Mouse (Mus musculus): ENCODE measurements at regions not wholly inside any gene's neighbourhood (a gene's known extent, or its start where the extent isn't known, plus 50 kb on each side); places are given as distances from the start of the nearest gene placed in this dataset.

GRCm38 (mm10) chr13:28640826-28641225 lies 312.7 kb downstream of the Sox4 start:
- TF ChIP-seq CTCF (IDR thresholded peaks at IDR 0.05; ENCODE audit: borderline replicate concordance, control insufficient read depth, extremely low read depth, insufficient read depth, low read length, poor library complexity) (no peak), POLR2A (IDR thresholded peaks at IDR 0.05; ENCODE audit: control insufficient read depth, extremely low read depth, insufficient read depth, low read length, poor library complexity) (no peak)
- Histone ChIP-seq H3K4me1 (replicated peaks; ENCODE audit: control insufficient read depth, insufficient read depth, low read length) (peaks cover 3% of the 10 kb centered on the region), H3K27me3 (ENCODE audit: control insufficient read depth, insufficient read depth, low read length) (no peaks in the 10 kb centered on the region), H3K36me3 (ENCODE audit: control insufficient read depth, insufficient read depth, low read length) (peaks cover 5% of the 10 kb centered on the region; the same call in 1 of the 2 replicates), H3K27ac (ENCODE audit: control insufficient read depth, insufficient read depth, low read length) (no peak overlapping the region), H3K4me3 (ENCODE audit: control insufficient read depth, insufficient read depth, low read length) (no peak overlapping the region)
- no peak for DNase-seq
- WGBS, result 87% methylated on average over 1 of the region's 1 CpGs

GRCm38 (mm10) chr13:28635230-28635950 lies 318.1 kb downstream of the Sox4 start:
- WGBS, result 76% methylated on average over 3 of the region's 3 CpGs
- H3K27ac ChIP-seq (ENCODE audit: control insufficient read depth, insufficient read depth, low read length), result no peak overlapping the region
- TF ChIP-seq POLR2A (IDR thresholded peaks at IDR 0.05; ENCODE audit: control insufficient read depth, extremely low read depth, insufficient read depth, low read length, poor library complexity) (no peak), CTCF (IDR thresholded peaks at IDR 0.05; ENCODE audit: borderline replicate concordance, control insufficient read depth, extremely low read depth, insufficient read depth, low read length, poor library complexity) (no peak)
- no peak overlapping the region for H3K4me3 ChIP-seq (ENCODE audit: control insufficient read depth, insufficient read depth, low read length)
- no peaks in the 10 kb centered on the region for H3K27me3 ChIP-seq (ENCODE audit: control insufficient read depth, insufficient read depth, low read length)
- no peak for DNase-seq
- peaks cover 17% of the 10 kb centered on the region; the same call in 1 of the 2 replicates for H3K36me3 ChIP-seq (ENCODE audit: control insufficient read depth, insufficient read depth, low read length)
- peaks cover 11% of the 10 kb centered on the region for H3K4me1 ChIP-seq (replicated peaks; ENCODE audit: control insufficient read depth, insufficient read depth, low read length)

GRCm38 (mm10) chr13:28633541-28634041 lies 319.9 kb downstream of the Sox4 start:
- Histone ChIP-seq H3K27me3 (ENCODE audit: control insufficient read depth, insufficient read depth, low read length) (no peaks in the 10 kb centered on the region), H3K36me3 (ENCODE audit: control insufficient read depth, insufficient read depth, low read length) (peaks cover 12% of the 10 kb centered on the region; the same call in 1 of the 2 replicates), H3K4me1 (replicated peaks; ENCODE audit: control insufficient read depth, insufficient read depth, low read length) (peaks cover 17% of the 10 kb centered on the region), H3K4me3 (ENCODE audit: control insufficient read depth, insufficient read depth, low read length) (no peak overlapping the region), H3K27ac (ENCODE audit: control insufficient read depth, insufficient read depth, low read length) (peak overlapping the region; percentile 15; the same call in 1 of the 2 replicates)
- 79% methylated on average over 5 of the region's 5 CpGs for WGBS
- DNase-seq, result no peak
- TF ChIP-seq POLR2A (IDR thresholded peaks at IDR 0.05; ENCODE audit: control insufficient read depth, extremely low read depth, insufficient read depth, low read length, poor library complexity), result no peak
- no peak for TF ChIP-seq CTCF (IDR thresholded peaks at IDR 0.05; ENCODE audit: borderline replicate concordance, control insufficient read depth, extremely low read depth, insufficient read depth, low read length, poor library complexity)

- peaks cover 12% of the 10 kb centered on the region; the same call in 1 of the 2 replicates for H3K36me3 ChIP-seq (ENCODE audit: control insufficient read depth, insufficient read depth, low read length)
- WGBS, result 76% methylated on average over 9 of the region's 9 CpGs
- H3K27ac ChIP-seq (ENCODE audit: control insufficient read depth, insufficient read depth, low read length), result no peak overlapping the region
- no peak for TF ChIP-seq POLR2A (IDR thresholded peaks at IDR 0.05; ENCODE audit: control insufficient read depth, extremely low read depth, insufficient read depth, low read length, poor library complexity)
- TF ChIP-seq CTCF (IDR thresholded peaks at IDR 0.05; ENCODE audit: borderline replicate concordance, control insufficient read depth, extremely low read depth, insufficient read depth, low read length, poor library complexity), result no peak
- DNase-seq, result no peak
- no peak overlapping the region for H3K4me3 ChIP-seq (ENCODE audit: control insufficient read depth, insufficient read depth, low read length)
- peaks cover 17% of the 10 kb centered on the region for H3K4me1 ChIP-seq (replicated peaks; ENCODE audit: control insufficient read depth, insufficient read depth, low read length)
- H3K27me3 ChIP-seq (ENCODE audit: control insufficient read depth, insufficient read depth, low read length), result no peaks in the 10 kb centered on the region
These were observed 323.8 kb downstream of the Sox4 start for GRCm38 (mm10) chr13:28629431-28630331.

- Histone ChIP-seq H3K36me3 (ENCODE audit: control insufficient read depth, insufficient read depth, low read length) (peaks cover 7% of the 10 kb centered on the region; the same call in 1 of the 2 replicates), H3K4me1 (replicated peaks; ENCODE audit: control insufficient read depth, insufficient read depth, low read length) (peaks cover 16% of the 10 kb centered on the region), H3K4me3 (ENCODE audit: control insufficient read depth, insufficient read depth, low read length) (no peak overlapping the region), H3K27ac (ENCODE audit: control insufficient read depth, insufficient read depth, low read length) (no peak overlapping the region), H3K27me3 (ENCODE audit: control insufficient read depth, insufficient read depth, low read length) (no peaks in the 10 kb centered on the region)
- WGBS, result 91% methylated on average over 8 of the region's 8 CpGs
- DNase-seq, result no peak
- TF ChIP-seq CTCF (IDR thresholded peaks at IDR 0.05; ENCODE audit: borderline replicate concordance, control insufficient read depth, extremely low read depth, insufficient read depth, low read length, poor library complexity) (no peak), POLR2A (IDR thresholded peaks at IDR 0.05; ENCODE audit: control insufficient read depth, extremely low read depth, insufficient read depth, low read length, poor library complexity) (no peak)
These were observed 324.8 kb downstream of the Sox4 start for GRCm38 (mm10) chr13:28628751-28629150.

GRCm38 (mm10) chr13:28618961-28619360 lies 334.6 kb downstream of the Sox4 start:
- DNase-seq, result no peak
- 94% methylated on average over 3 of the region's 3 CpGs for WGBS

More at GRCm38 (mm10) chr13:28618961-28619360, 334.6 kb downstream of the Sox4 start:
- Histone ChIP-seq H3K27me3 (ENCODE audit: control insufficient read depth, insufficient read depth, low read length) (no peaks in the 10 kb centered on the region), H3K27ac (ENCODE audit: control insufficient read depth, insufficient read depth, low read length) (no peak overlapping the region), H3K4me3 (ENCODE audit: control insufficient read depth, insufficient read depth, low read length) (no peak overlapping the region), H3K36me3 (ENCODE audit: control insufficient read depth, insufficient read depth, low read length) (no peaks in the 10 kb centered on the region), H3K4me1 (replicated peaks; ENCODE audit: control insufficient read depth, insufficient read depth, low read length) (peaks cover 8% of the 10 kb centered on the region; the same call in 1 of the 2 replicates)
- TF ChIP-seq POLR2A (IDR thresholded peaks at IDR 0.05; ENCODE audit: control insufficient read depth, extremely low read depth, insufficient read depth, low read length, poor library complexity) (no peak), CTCF (IDR thresholded peaks at IDR 0.05; ENCODE audit: borderline replicate concordance, control insufficient read depth, extremely low read depth, insufficient read depth, low read length, poor library complexity) (no peak)

Data from thymus, adult 2 months (tissue).